Mouse (Mus musculus): Measurements from ENCODE around the gene Clcn1. TPM values are rescaled to one million over a fixed set of nuclear protein-coding genes. Genes with fewer than 3 reads are reported as not detected.

Gene Clcn1
- 0.18 and 0.28 TPM in 2 replicates for polyA plus RNA-seq (2015; fragmentation: Nextera tagmentation; extraction: Ambion mirVana)

DNA sequence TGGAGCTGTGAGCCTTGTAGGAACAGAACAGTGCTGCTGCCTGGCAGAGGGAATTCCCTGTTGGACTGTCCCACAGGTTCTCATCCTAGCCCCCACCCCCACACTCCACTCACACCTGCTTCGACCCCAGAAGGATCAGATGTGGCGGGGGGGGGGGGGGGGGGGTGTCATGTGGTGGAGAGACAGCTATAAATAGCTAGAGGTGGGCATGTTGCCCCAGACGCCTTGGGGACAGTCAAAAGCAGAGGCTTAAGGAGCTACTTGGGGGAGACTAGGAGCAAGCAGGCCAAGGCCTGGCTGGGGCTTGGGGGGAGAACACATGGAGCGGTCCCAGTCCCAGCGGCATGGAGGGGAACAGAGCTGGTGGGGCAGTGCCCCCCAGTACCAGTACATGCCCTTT lies at the start of gene Clcn1:
Gene Clcn1 (plus strand): TSS at position 238 of the 400 bp plus-strand sequence.
- H3K9ac ChIP-seq: no peak within 1 kb of the TSS
- H3K27me3 ChIP-seq: no peaks in the 10 kb centered on the region
- H3K4me1 ChIP-seq: no peaks in the 10 kb centered on the region
- no peak within 1 kb of the TSS for H3K27ac ChIP-seq
- no peak for ATAC-seq (replicated peaks; ENCODE audit: low FRiP score)
- H3K4me2 ChIP-seq: no peak within 1 kb of the TSS
- no peaks in the 10 kb centered on the region for H3K9me3 ChIP-seq (replicated peaks)
- peaks cover 42% of the 10 kb centered on the region for H3K36me3 ChIP-seq
- 66% methylated on average over 5 of the region's 5 CpGs for WGBS
- no peak within 1 kb of the TSS for H3K4me3 ChIP-seq (replicated peaks)

DNA sequence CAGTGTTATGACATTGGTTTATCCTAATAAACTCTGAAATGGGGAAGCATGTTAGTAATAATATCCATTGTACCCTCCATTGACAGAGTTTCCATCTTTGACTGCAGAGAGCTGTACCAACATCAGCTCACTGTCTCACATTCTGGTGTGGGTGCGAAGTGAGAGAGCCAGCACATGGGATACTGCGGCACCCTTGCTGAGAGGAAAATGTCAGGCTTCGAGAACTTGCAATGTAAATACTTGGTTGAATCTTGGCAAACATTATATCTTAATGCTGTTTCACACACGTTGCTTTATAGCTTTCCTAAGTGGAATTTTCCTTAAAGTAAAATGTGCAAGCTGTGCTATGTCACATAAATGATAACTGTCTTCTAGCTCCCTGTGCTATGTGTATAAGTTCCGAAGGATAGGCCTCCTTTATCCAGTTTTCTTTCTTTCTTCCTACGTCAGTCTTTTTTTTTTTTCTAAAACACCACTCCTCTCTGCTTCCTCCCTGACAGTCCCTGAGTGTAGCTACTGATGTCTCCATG lies 49.1 kb upstream of the Clcn1 start:
- H3K4me2 ChIP-seq: no peak overlapping the region
- H3K27ac ChIP-seq: no peak overlapping the region
- H3K9ac ChIP-seq: no peak overlapping the region
- no peak for ATAC-seq (replicated peaks; ENCODE audit: low FRiP score)
- H3K36me3 ChIP-seq: no peaks in the 10 kb centered on the region
- H3K9me3 ChIP-seq (replicated peaks): no peaks in the 10 kb centered on the region
- 71% methylated on average over 6 of the region's 6 CpGs for WGBS
- H3K4me3 ChIP-seq (replicated peaks): no peak overlapping the region
- no peaks in the 10 kb centered on the region for H3K4me1 ChIP-seq
- no peaks in the 10 kb centered on the region for H3K27me3 ChIP-seq

- no peak overlapping the region for H3K4me2 ChIP-seq
- 77% methylated on average over 6 of the region's 6 CpGs for WGBS
- no peaks in the 10 kb centered on the region for H3K36me3 ChIP-seq
- H3K27me3 ChIP-seq: no peaks in the 10 kb centered on the region
- H3K4me3 ChIP-seq (replicated peaks): no peak overlapping the region
- no peaks in the 10 kb centered on the region for H3K9me3 ChIP-seq (replicated peaks)
- no peak for ATAC-seq (replicated peaks; ENCODE audit: low FRiP score)
- H3K27ac ChIP-seq: no peak overlapping the region
- no peak overlapping the region for H3K9ac ChIP-seq
- H3K4me1 ChIP-seq: peaks cover 10% of the 10 kb centered on the region
These were observed 45.0 kb upstream of the Clcn1 start for GRCm38 (mm10) chr6:42241311-42242045.

GRCm38 (mm10) chr6:42245711-42246353 lies 40.7 kb upstream of the Clcn1 start, which contains the start of gene Gstk1:
Gene Gstk1 (plus strand): TSS chr6:42245935.
- H3K36me3 ChIP-seq: no peaks in the 10 kb centered on the region
- peak; percentile 100 for ATAC-seq (replicated peaks; ENCODE audit: low FRiP score)
- peak within 1 kb of the TSS; percentile 53 for H3K4me3 ChIP-seq (replicated peaks)
- peak within 1 kb of the TSS; percentile 43 for H3K9ac ChIP-seq
- H3K4me2 ChIP-seq: peak within 1 kb of the TSS; percentile 84
- H3K27ac ChIP-seq: no peak within 1 kb of the TSS
- no peaks in the 10 kb centered on the region for H3K27me3 ChIP-seq
- 3% methylated on average over 28 of the region's 28 CpGs for WGBS
- H3K4me1 ChIP-seq: peaks cover 16% of the 10 kb centered on the region
- no peaks in the 10 kb centered on the region for H3K9me3 ChIP-seq (replicated peaks)

DNA sequence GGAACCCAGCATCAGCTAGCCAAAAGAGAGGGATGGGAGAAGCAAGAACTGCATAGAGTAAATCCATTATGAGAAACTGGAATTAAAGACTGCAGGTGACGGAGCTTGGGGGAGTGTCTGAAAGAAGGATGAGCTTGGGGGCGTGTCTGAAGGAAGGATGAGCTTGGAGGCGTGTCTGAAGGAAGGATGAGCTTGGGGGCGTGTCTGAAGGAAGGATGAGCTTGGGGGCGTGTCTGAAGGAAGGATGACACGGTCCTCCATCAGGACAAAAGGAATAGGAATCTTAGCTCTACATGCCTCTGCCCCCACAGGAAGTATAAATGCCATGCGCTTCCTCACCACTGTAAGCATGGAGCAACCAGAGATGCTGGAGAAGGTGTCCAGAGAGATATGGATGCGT lies 39.3 kb upstream of the Clcn1 start:
- H3K36me3 ChIP-seq: no peaks in the 10 kb centered on the region
- H3K4me2 ChIP-seq: peak overlapping the region; percentile 42
- WGBS: 10% methylated on average over 8 of the region's 8 CpGs
- H3K9ac ChIP-seq: no peak overlapping the region
- H3K27me3 ChIP-seq: no peaks in the 10 kb centered on the region
- H3K4me3 ChIP-seq (replicated peaks): peak overlapping the region; percentile 17
- no peak overlapping the region for H3K27ac ChIP-seq
- H3K9me3 ChIP-seq (replicated peaks): no peaks in the 10 kb centered on the region
- peaks cover 18% of the 10 kb centered on the region for H3K4me1 ChIP-seq
- ATAC-seq (replicated peaks; ENCODE audit: low FRiP score): peak; percentile 49

DNA sequence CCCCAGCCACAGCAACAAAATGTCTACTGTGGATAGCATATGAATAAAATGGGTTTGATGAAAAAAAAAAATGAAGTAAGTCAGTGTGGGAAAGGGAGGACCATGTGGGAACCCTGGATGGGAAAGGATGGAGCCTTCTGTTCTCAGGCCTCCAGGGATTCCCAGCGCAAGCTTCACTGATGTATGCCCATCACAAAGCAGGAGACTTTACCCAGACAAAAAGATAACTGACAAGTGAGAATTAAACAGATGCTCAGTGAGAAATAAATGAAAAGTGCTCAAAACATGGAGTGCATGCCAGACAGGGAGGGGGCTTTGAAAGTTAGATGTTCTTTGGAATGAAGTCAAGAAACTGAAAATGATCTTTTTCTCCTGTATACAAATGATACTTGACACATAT lies 38.5 kb upstream of the Clcn1 start:
- no peak overlapping the region for H3K9ac ChIP-seq
- no peaks in the 10 kb centered on the region for H3K27me3 ChIP-seq
- no peak for ATAC-seq (replicated peaks; ENCODE audit: low FRiP score)
- WGBS: 97% methylated on average over 1 of the region's 1 CpGs
- no peaks in the 10 kb centered on the region for H3K36me3 ChIP-seq
- no peaks in the 10 kb centered on the region for H3K9me3 ChIP-seq (replicated peaks)
- H3K4me2 ChIP-seq: 0 out of 2 replicates have a peak overlapping the region, but pooled peaks have one; percentile 42
- H3K4me3 ChIP-seq (replicated peaks): no peak overlapping the region
- H3K27ac ChIP-seq: no peak overlapping the region
- H3K4me1 ChIP-seq: peaks cover 18% of the 10 kb centered on the region

DNA sequence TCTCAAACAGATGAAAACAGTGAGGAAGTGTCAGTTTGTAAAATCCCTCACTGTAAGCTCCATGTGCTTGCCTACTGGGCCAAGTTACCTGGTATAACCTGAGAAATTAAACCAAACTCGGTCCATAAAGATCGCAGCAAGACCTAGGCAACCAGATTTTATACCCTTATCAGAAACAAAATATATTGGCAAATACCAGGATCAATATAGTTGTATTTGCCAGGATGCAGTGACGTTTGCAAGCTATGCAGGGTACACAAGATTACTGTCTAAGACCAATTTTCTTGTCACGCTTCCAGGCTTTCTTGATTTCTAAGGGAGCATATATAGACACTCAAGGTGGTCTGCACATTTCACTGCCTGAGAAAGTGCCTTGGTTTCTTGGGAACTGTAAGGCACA lies 34.7 kb upstream of the Clcn1 start:
- no peaks in the 10 kb centered on the region for H3K9me3 ChIP-seq (replicated peaks)
- no peak for ATAC-seq (replicated peaks; ENCODE audit: low FRiP score)
- no peaks in the 10 kb centered on the region for H3K36me3 ChIP-seq
- 86% methylated on average over 4 of the region's 4 CpGs for WGBS
- 0 out of 2 replicates have a peak, but pooled peaks cover 2% of the 10 kb centered on the region for H3K27me3 ChIP-seq
- no peak overlapping the region for H3K4me2 ChIP-seq
- no peak overlapping the region for H3K4me3 ChIP-seq (replicated peaks)
- no peak overlapping the region for H3K9ac ChIP-seq
- no peak overlapping the region for H3K27ac ChIP-seq
- peaks cover 7% of the 10 kb centered on the region; the same call in 1 of the 2 replicates for H3K4me1 ChIP-seq

DNA sequence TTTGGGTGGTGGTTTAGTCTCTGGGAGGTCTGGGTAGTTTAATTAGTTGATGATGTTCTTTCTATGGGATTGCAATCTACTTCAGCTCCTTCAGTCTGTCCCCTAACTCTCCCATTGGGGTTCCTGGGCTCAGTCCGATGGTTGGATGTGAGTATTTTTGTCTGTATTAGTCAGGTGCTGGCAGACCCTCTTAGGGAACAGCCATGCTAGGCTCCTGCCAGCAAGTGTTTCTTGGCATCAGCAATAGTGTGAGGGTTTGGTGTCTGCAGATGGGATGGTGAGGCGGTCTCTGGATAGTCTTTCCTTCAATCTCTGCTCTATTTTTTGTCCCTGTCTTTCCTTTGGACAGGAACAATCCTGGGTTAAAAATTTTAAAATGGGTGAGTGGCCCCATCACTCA lies 33.4 kb upstream of the Clcn1 start:
- Histone ChIP-seq H3K4me3 (replicated peaks) (no peak overlapping the region), H3K27me3 (0 out of 2 replicates have a peak, but pooled peaks cover 2% of the 10 kb centered on the region), H3K27ac (no peak overlapping the region), H3K9ac (no peak overlapping the region), H3K4me1 (peaks cover 7% of the 10 kb centered on the region; the same call in 1 of the 2 replicates), H3K36me3 (no peaks in the 10 kb centered on the region), H3K9me3 (replicated peaks) (no peaks in the 10 kb centered on the region), H3K4me2 (no peak overlapping the region)
- ATAC-seq (replicated peaks; ENCODE audit: low FRiP score): no peak
- WGBS: 84% methylated on average over 2 of the region's 2 CpGs

DNA sequence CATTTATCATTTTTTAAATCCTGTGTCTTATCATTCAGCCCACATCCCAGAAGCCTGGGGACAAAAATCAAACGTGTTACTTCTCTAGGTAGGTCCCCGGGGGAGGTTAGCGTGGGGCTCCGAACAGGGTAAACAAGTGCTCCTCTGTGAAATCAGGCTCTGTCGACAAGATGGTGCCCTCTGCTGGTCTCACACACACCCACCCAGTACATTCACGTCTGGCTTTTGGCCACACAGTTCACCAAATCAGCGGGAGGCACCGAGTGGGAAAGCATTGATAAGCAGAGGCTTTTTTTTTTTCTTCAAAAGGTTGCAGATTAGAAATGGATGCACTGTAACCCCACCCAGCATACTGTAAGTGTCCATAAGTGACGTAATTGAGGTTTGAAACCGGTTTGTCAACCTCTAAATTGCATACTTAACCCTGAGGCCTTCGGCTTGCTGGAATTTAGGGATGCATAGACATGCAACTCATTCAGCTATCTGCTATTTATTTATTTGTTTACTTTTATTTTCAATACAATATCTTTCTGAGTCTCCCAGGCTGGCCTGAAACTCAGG lies 29.1 kb upstream of the Clcn1 start:
- H3K9me3 ChIP-seq (replicated peaks): no peaks in the 10 kb centered on the region
- no peak overlapping the region for H3K9ac ChIP-seq
- ATAC-seq (replicated peaks; ENCODE audit: low FRiP score): 0 out of 2 replicates have a peak, but pooled peaks have one; percentile 30
- no peaks in the 10 kb centered on the region for H3K4me1 ChIP-seq
- H3K36me3 ChIP-seq: no peaks in the 10 kb centered on the region
- no peak overlapping the region for H3K4me2 ChIP-seq
- 0 out of 2 replicates have a peak, but pooled peaks cover 2% of the 10 kb centered on the region for H3K27me3 ChIP-seq
- H3K27ac ChIP-seq: no peak overlapping the region
- 16% methylated on average over 11 of the region's 11 CpGs for WGBS
- no peak overlapping the region for H3K4me3 ChIP-seq (replicated peaks)

GRCm38 (mm10) chr6:42260430-42260829 lies 26.1 kb upstream of the Clcn1 start:
- no peak overlapping the region for H3K4me3 ChIP-seq (replicated peaks)
- H3K9me3 ChIP-seq (replicated peaks): no peaks in the 10 kb centered on the region
- H3K27me3 ChIP-seq: 0 out of 2 replicates have a peak, but pooled peaks cover 1% of the 10 kb centered on the region
- H3K36me3 ChIP-seq: no peaks in the 10 kb centered on the region
- 56% methylated on average over 6 of the region's 6 CpGs for WGBS
- H3K27ac ChIP-seq: no peak overlapping the region
- no peak for ATAC-seq (replicated peaks; ENCODE audit: low FRiP score)
- H3K4me1 ChIP-seq: peaks cover 5% of the 10 kb centered on the region; the same call in 1 of the 2 replicates
- H3K4me2 ChIP-seq: no peak overlapping the region
- no peak overlapping the region for H3K9ac ChIP-seq

GRCm38 (mm10) chr6:42261524-42262170 lies 24.8 kb upstream of the Clcn1 start, which contains the start of gene Tmem139:
Gene Tmem139 (plus strand): TSS chr6:42261970.
- H3K36me3 ChIP-seq: no peaks in the 10 kb centered on the region
- H3K4me2 ChIP-seq: peak within 1 kb of the TSS; percentile 60
- no peaks in the 10 kb centered on the region for H3K9me3 ChIP-seq (replicated peaks)
- H3K9ac ChIP-seq: peak within 1 kb of the TSS; percentile 35
- ATAC-seq (replicated peaks; ENCODE audit: low FRiP score): no peak
- no peaks in the 10 kb centered on the region for H3K27me3 ChIP-seq
- 13% methylated on average over 20 of the region's 20 CpGs for WGBS
- H3K4me1 ChIP-seq: peaks cover 8% of the 10 kb centered on the region; the same call in 1 of the 2 replicates
- H3K27ac ChIP-seq: 0 out of 2 replicates have a peak within 1 kb of the TSS, but pooled peaks have one; percentile 33
- H3K4me3 ChIP-seq (replicated peaks): peak within 1 kb of the TSS; percentile 39
